Mouse (Mus musculus) stomach, postnatal 0 days (tissue): Measurements from ENCODE around the gene Zdhhc18.

Source experiments
- CTCF ChIP-seq: IDR thresholded peaks from 2 replicates; pipeline ENCODE4 v1.5.1; 2016; ENCODE audit warnings: antibody characterized with exemption, low read depth, mild to moderate bottlenecking, moderate library complexity
- EP300 ChIP-seq: optimal IDR thresholded peaks from 2 replicates; pipeline ENCODE3; 2016; ENCODE audit warnings: antibody characterized with exemption

DNA sequence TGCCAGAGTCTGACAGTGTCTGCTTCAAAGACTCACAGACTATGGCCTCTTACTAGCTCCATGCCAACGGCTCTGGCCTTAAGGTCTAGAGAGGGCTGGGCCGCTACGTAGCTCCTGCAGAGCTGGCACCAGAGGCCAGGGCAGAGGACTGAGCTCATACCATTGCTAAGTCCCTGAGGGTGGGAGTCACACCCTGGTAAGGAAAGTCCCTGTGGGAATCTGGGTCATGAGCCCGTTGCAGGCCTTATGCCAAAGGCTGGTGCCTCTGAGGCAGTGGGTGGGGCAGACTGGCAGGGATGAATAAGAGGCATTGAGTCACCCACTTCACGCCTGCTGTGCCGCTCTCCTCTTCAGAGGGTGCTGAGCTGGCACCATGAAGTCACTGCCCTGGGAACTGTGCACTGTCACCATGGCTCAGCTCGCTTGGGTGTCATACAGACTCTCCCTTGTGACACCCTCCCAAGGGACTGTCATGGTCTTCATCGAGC lies 35.6 kb downstream of the Zdhhc18 start:
- TF ChIP-seq CTCF: no peak
- TF ChIP-seq EP300: peak; percentile 66
